In genomic region chr5:66712801-66713200, GRCm38 (mm10) we compare ENCODE assay signal across 17 mouse cellular contexts. TPM values are rescaled to one million over a fixed set of nuclear protein-coding genes. Genes with fewer than 3 reads are reported as not detected.
DNase-seq lines count a peak whose midpoint lies in the region; ATAC-seq and TF ChIP-seq lines count a peak whose summit lies in the region.
"Had no signal": no experiment of that assay in that cellular context is flagged by ENCODE, and none has a peak within 500 bp of the region (broad histone marks: within the 10 kb centered on the region; RNA-seq: fewer than 3 reads in every experiment).

No protein-coding gene starts in this region.

- ATAC-seq in forebrain, embryonic 12.5 days (ENCODE audit: low FRiP score): no peak
- ATAC-seq in intestine, embryonic 15.5 days: no peak
- ATAC-seq in intestine, postnatal 0 days: no peak
- peak; percentile 38; the same call in 1 of the 2 replicates for ATAC-seq in lung, embryonic 14.5 days (ENCODE audit: insufficient read depth)
- ATAC-seq: forebrain, embryonic 13.5 days; intestine, embryonic 16.5 days; liver, postnatal 0 days had no signal

- 78% methylated on average over 6 of the region's 6 CpGs for WGBS in forebrain, embryonic 10.5 days
- 74% methylated on average over 6 of the region's 6 CpGs for WGBS in forebrain, embryonic 12.5 days
- WGBS in intestine, embryonic 15.5 days: 53% methylated on average over 6 of the region's 6 CpGs
- WGBS in intestine, postnatal 0 days: 63% methylated on average over 6 of the region's 6 CpGs
- 29% methylated on average over 6 of the region's 6 CpGs for WGBS in lung, embryonic 14.5 days

- no peaks in the 10 kb centered on the region for H3K9me3 ChIP-seq in forebrain, embryonic 10.5 days
- H3K9me3 ChIP-seq in forebrain, embryonic 12.5 days: no peaks in the 10 kb centered on the region
- H3K9me3 ChIP-seq in intestine, embryonic 15.5 days: no peaks in the 10 kb centered on the region
- H3K9me3 ChIP-seq in intestine, postnatal 0 days (ENCODE audit: control insufficient read depth): no peaks in the 10 kb centered on the region
- no peaks in the 10 kb centered on the region for H3K9me3 ChIP-seq in lung, embryonic 14.5 days (ENCODE audit: low read depth, low read length)
- H3K9me3 ChIP-seq: forebrain, embryonic 13.5 days; midbrain, embryonic 12.5 days had no signal

- no peak overlapping the region for H3K4me3 ChIP-seq in forebrain, embryonic 10.5 days
- no peak overlapping the region for H3K4me3 ChIP-seq in forebrain, embryonic 12.5 days (replicated peaks)
- H3K4me3 ChIP-seq in intestine, embryonic 15.5 days (replicated peaks): no peak overlapping the region
- no peak overlapping the region for H3K4me3 ChIP-seq in intestine, postnatal 0 days (ENCODE audit: low read depth, low read length)
- no peak overlapping the region for H3K4me3 ChIP-seq in lung, embryonic 14.5 days (ENCODE audit: low read depth, low read length)
- H3K4me3 ChIP-seq: forebrain, embryonic 13.5 days; midbrain, embryonic 12.5 days had no signal

- no peak overlapping the region for H3K9ac ChIP-seq in forebrain, embryonic 12.5 days
- no peak overlapping the region for H3K9ac ChIP-seq in intestine, embryonic 15.5 days
- H3K9ac ChIP-seq in intestine, postnatal 0 days (ENCODE audit: low read depth, low read length): no peak overlapping the region
- no peak overlapping the region for H3K9ac ChIP-seq in lung, embryonic 14.5 days
- H3K9ac ChIP-seq: forebrain, embryonic 13.5 days; hindbrain, embryonic 14.5 days; liver, postnatal 0 days; midbrain, embryonic 12.5 days had no signal

- no peaks in the 10 kb centered on the region for H3K27me3 ChIP-seq in forebrain, embryonic 10.5 days (ENCODE audit: poor library complexity, severe bottlenecking)
- H3K27me3 ChIP-seq in forebrain, embryonic 12.5 days: no peaks in the 10 kb centered on the region
- H3K27me3 ChIP-seq in intestine, embryonic 15.5 days (replicated peaks): no peaks in the 10 kb centered on the region
- H3K27me3 ChIP-seq in intestine, postnatal 0 days (replicated peaks; ENCODE audit: control insufficient read depth, insufficient read depth, low read length): no peaks in the 10 kb centered on the region
- no peaks in the 10 kb centered on the region for H3K27me3 ChIP-seq in lung, embryonic 14.5 days (ENCODE audit: insufficient read depth, low read length)
- H3K27me3 ChIP-seq: forebrain, embryonic 13.5 days had no signal

- TF ChIP-seq CTCF in intestine, postnatal 0 days (IDR thresholded peaks at IDR 0.05; ENCODE audit: low read depth): no peak
- TF ChIP-seq CTCF in lung, embryonic 14.5 days (IDR thresholded peaks at IDR 0.05; ENCODE audit: low read depth): no peak

- DNase-seq in forebrain, embryonic 10.5 days (ENCODE audit: extremely low spot score, low spot score): no peak
- no peak for DNase-seq in lung, embryonic 14.5 days
- peak; percentile 37 to 74 for DNase-seq in lung, postnatal 4 days
- no peak for DNase-seq in urinary bladder, postnatal 4 days (ENCODE audit: low spot score in 2 of 2)
- no peak for DNase-seq in right cerebral cortex, adult 2 months (ENCODE audit: low spot score in 2 of 2)
- DNase-seq: cerebellum, postnatal 10 days; kidney, postnatal 14 days; liver; liver, postnatal 0 days; thymus, postnatal 4 days had no signal

- H3K4me2 ChIP-seq in forebrain, embryonic 12.5 days: no peak overlapping the region
- no peak overlapping the region for H3K4me2 ChIP-seq in intestine, embryonic 15.5 days (replicated peaks)
- no peak overlapping the region for H3K4me2 ChIP-seq in intestine, postnatal 0 days (replicated peaks; ENCODE audit: low read depth)
- no peak overlapping the region for H3K4me2 ChIP-seq in lung, embryonic 14.5 days
- H3K4me2 ChIP-seq: forebrain, embryonic 13.5 days; hindbrain, embryonic 14.5 days; midbrain, embryonic 12.5 days had no signal

- H3K4me1 ChIP-seq in forebrain, embryonic 10.5 days: peaks cover 16% of the 10 kb centered on the region
- H3K4me1 ChIP-seq in forebrain, embryonic 12.5 days: peaks cover 1% of the 10 kb centered on the region
- 0 out of 2 replicates have a peak, but pooled peaks cover 6% of the 10 kb centered on the region for H3K4me1 ChIP-seq in intestine, embryonic 15.5 days (replicated peaks)
- H3K4me1 ChIP-seq in intestine, postnatal 0 days (replicated peaks; ENCODE audit: control insufficient read depth, insufficient read depth, low read length): no peaks in the 10 kb centered on the region
- H3K4me1 ChIP-seq in lung, embryonic 14.5 days (ENCODE audit: insufficient read depth): peaks cover 5% of the 10 kb centered on the region; the same call in 1 of the 2 replicates
- H3K4me1 ChIP-seq: forebrain, embryonic 13.5 days had no signal

- no peaks in the 10 kb centered on the region for H3K36me3 ChIP-seq in forebrain, embryonic 10.5 days (replicated peaks)
- H3K36me3 ChIP-seq in forebrain, embryonic 12.5 days (replicated peaks): no peaks in the 10 kb centered on the region
- no peaks in the 10 kb centered on the region for H3K36me3 ChIP-seq in intestine, embryonic 15.5 days
- no peaks in the 10 kb centered on the region for H3K36me3 ChIP-seq in intestine, postnatal 0 days (ENCODE audit: control insufficient read depth, insufficient read depth)
- no peaks in the 10 kb centered on the region for H3K36me3 ChIP-seq in lung, embryonic 14.5 days (ENCODE audit: insufficient read depth)
- H3K36me3 ChIP-seq: midbrain, embryonic 12.5 days had no signal

- H3K27ac ChIP-seq in forebrain, embryonic 10.5 days: peak overlapping the region; percentile 66
- no peak overlapping the region for H3K27ac ChIP-seq in forebrain, embryonic 12.5 days
- H3K27ac ChIP-seq in intestine, embryonic 15.5 days: 0 out of 2 replicates have a peak overlapping the region, but pooled peaks have one; percentile 15
- no peak overlapping the region for H3K27ac ChIP-seq in intestine, postnatal 0 days (ENCODE audit: low read depth, low read length)
- H3K27ac ChIP-seq in lung, embryonic 14.5 days (ENCODE audit: low read depth): no peak overlapping the region
- H3K27ac ChIP-seq: forebrain, embryonic 13.5 days; hindbrain, embryonic 14.5 days; midbrain, embryonic 12.5 days had no signal

RNA-seq across cellular contexts. Expression of gene Limch1, which starts 32.8 kb away (rescaled TPM):
- 26.6 and 28.3 TPM in 2 replicates for polyA plus RNA-seq in forebrain, embryonic 10.5 days (2016; fragmentation: Nextera tagmentation; extraction: Ambion mirVana)
- 35.3 and 38.2 TPM in 2 replicates for polyA plus RNA-seq in forebrain, embryonic 12.5 days (2016; fragmentation: Nextera tagmentation; extraction: Ambion mirVana)
- polyA plus RNA-seq in intestine, embryonic 15.5 days (2015; fragmentation: Nextera tagmentation; extraction: Ambion mirVana): 11.3 and 11.7 TPM in 2 replicates
- 6.7 and 7.7 TPM in 2 replicates for polyA plus RNA-seq in intestine, postnatal 0 days (2015; fragmentation: Nextera tagmentation; extraction: Ambion mirVana)
- polyA plus RNA-seq in lung, embryonic 14.5 days (2014; fragmentation: Nextera tagmentation; extraction: Ambion mirVana): 67.8 and 70.5 TPM in 2 replicates

RNA-seq across cellular contexts. Expression of gene Uchl1, which starts 36.9 kb away (rescaled TPM):
- polyA plus RNA-seq in forebrain, embryonic 10.5 days (2016; fragmentation: Nextera tagmentation; extraction: Ambion mirVana): 202 and 227 TPM in 2 replicates
- polyA plus RNA-seq in forebrain, embryonic 12.5 days (2016; fragmentation: Nextera tagmentation; extraction: Ambion mirVana): 539 and 554 TPM in 2 replicates
- 89.5 and 95.7 TPM in 2 replicates for polyA plus RNA-seq in intestine, embryonic 15.5 days (2015; fragmentation: Nextera tagmentation; extraction: Ambion mirVana)
- 70.3 and 73.4 TPM in 2 replicates for polyA plus RNA-seq in intestine, postnatal 0 days (2015; fragmentation: Nextera tagmentation; extraction: Ambion mirVana)
- 60.5 and 61.0 TPM in 2 replicates for polyA plus RNA-seq in lung, embryonic 14.5 days (2014; fragmentation: Nextera tagmentation; extraction: Ambion mirVana)

Comparison
In these comparisons a context has a peak if more than half of its experiments do, and no peak if none do; other contexts are left out.
1. DNase-seq: peak in lung, postnatal 4 days (2 of 2); none in forebrain, embryonic 10.5 days (single experiment), lung, embryonic 14.5 days (single experiment), urinary bladder, postnatal 4 days (0 of 2) and right cerebral cortex, adult 2 months (0 of 2).
2. H3K27ac ChIP-seq: peak in forebrain, embryonic 10.5 days (single experiment) and intestine, embryonic 15.5 days (single experiment); none in forebrain, embryonic 12.5 days (single experiment), intestine, postnatal 0 days (single experiment) and lung, embryonic 14.5 days (single experiment).